Mouse (Mus musculus): ENCODE data around the gene Fam193a. TPM values are rescaled to one million over a fixed set of nuclear protein-coding genes. Genes with fewer than 3 reads are reported as not detected.

The Fam193a gene
- polyA plus RNA-seq (2011; ENCODE audit: insufficient read depth, insufficient read length, low replicate concordance, missing spikeins), result 13.0 and 23.9 TPM in 2 replicates

- WGBS, result under 1% methylated on average over 54 of the region's 64 CpGs
- TF ChIP-seq CTCF (IDR thresholded peaks at IDR 0.05; ENCODE audit: control insufficient read depth, insufficient read depth, low read length) (no peak), POLR2A (IDR thresholded peaks at IDR 0.05; ENCODE audit: borderline replicate concordance, control insufficient read depth, low read depth, low read length) (0 out of 2 replicates have a peak, but pooled peaks have one; percentile 37)
- Histone ChIP-seq H3K4me3 (replicated peaks; ENCODE audit: control insufficient read depth, low read depth, low read length) (peak within 1 kb of the TSS; percentile 94), H3K27ac (ENCODE audit: control insufficient read depth, insufficient read depth, low read depth, low read length, poor library complexity) (peak within 1 kb of the TSS; percentile 63), H3K4me1 (ENCODE audit: control insufficient read depth, insufficient read depth, low read length) (no peaks in the 10 kb centered on the region)
Measured at GRCm38 (mm10) chr5:34369341-34370021, at the start of gene Fam193a. Gene Fam193a (plus strand): TSS chr5:34369933.

GRCm38 (mm10) chr5:34321236-34321635 lies 48.5 kb upstream of the Fam193a start:
- TF ChIP-seq CTCF (IDR thresholded peaks at IDR 0.05; ENCODE audit: control insufficient read depth, insufficient read depth, low read length), result no peak
- TF ChIP-seq POLR2A (IDR thresholded peaks at IDR 0.05; ENCODE audit: borderline replicate concordance, control insufficient read depth, low read depth, low read length), result no peak
- Histone ChIP-seq H3K4me1 (ENCODE audit: control insufficient read depth, insufficient read depth, low read length) (no peaks in the 10 kb centered on the region; the same call in 1 of the 2 replicates), H3K27ac (ENCODE audit: control insufficient read depth, insufficient read depth, low read depth, low read length, poor library complexity) (no peak overlapping the region), H3K4me3 (replicated peaks; ENCODE audit: control insufficient read depth, low read depth, low read length) (no peak overlapping the region)
- WGBS, result 64% methylated on average over 4 of the region's 4 CpGs

GRCm38 (mm10) chr5:34325286-34325685 lies 44.4 kb upstream of the Fam193a start:
- Histone ChIP-seq H3K4me1 (ENCODE audit: control insufficient read depth, insufficient read depth, low read length) (no peaks in the 10 kb centered on the region; the same call in 1 of the 2 replicates), H3K27ac (ENCODE audit: control insufficient read depth, insufficient read depth, low read depth, low read length, poor library complexity) (no peak overlapping the region), H3K4me3 (replicated peaks; ENCODE audit: control insufficient read depth, low read depth, low read length) (no peak overlapping the region)
- no peak for TF ChIP-seq POLR2A (IDR thresholded peaks at IDR 0.05; ENCODE audit: borderline replicate concordance, control insufficient read depth, low read depth, low read length)
- no peak for TF ChIP-seq CTCF (IDR thresholded peaks at IDR 0.05; ENCODE audit: control insufficient read depth, insufficient read depth, low read length)

GRCm38 (mm10) chr5:34326249-34326691 lies 43.5 kb upstream of the Fam193a start:
- no peak overlapping the region for H3K27ac ChIP-seq (ENCODE audit: control insufficient read depth, insufficient read depth, low read depth, low read length, poor library complexity)
- no peaks in the 10 kb centered on the region; the same call in 1 of the 2 replicates for H3K4me1 ChIP-seq (ENCODE audit: control insufficient read depth, insufficient read depth, low read length)
- no peak overlapping the region for H3K4me3 ChIP-seq (replicated peaks; ENCODE audit: control insufficient read depth, low read depth, low read length)
- TF ChIP-seq CTCF (IDR thresholded peaks at IDR 0.05; ENCODE audit: control insufficient read depth, insufficient read depth, low read length) (no peak), POLR2A (IDR thresholded peaks at IDR 0.05; ENCODE audit: borderline replicate concordance, control insufficient read depth, low read depth, low read length) (no peak)
- WGBS, result 12% methylated on average over 4 of the region's 4 CpGs

- no peak overlapping the region for H3K4me3 ChIP-seq (replicated peaks; ENCODE audit: control insufficient read depth, low read depth, low read length)
- WGBS, result 72% methylated on average over 31 of the region's 31 CpGs
- H3K27ac ChIP-seq (ENCODE audit: control insufficient read depth, insufficient read depth, low read depth, low read length, poor library complexity), result no peak overlapping the region
- H3K4me1 ChIP-seq (ENCODE audit: control insufficient read depth, insufficient read depth, low read length), result no peaks in the 10 kb centered on the region; the same call in 1 of the 2 replicates
- TF ChIP-seq CTCF (IDR thresholded peaks at IDR 0.05; ENCODE audit: control insufficient read depth, insufficient read depth, low read length), result no peak
- TF ChIP-seq POLR2A (IDR thresholded peaks at IDR 0.05; ENCODE audit: borderline replicate concordance, control insufficient read depth, low read depth, low read length), result no peak
Measured at GRCm38 (mm10) chr5:34326875-34327576, 42.7 kb upstream of the Fam193a start.

- TF ChIP-seq POLR2A (IDR thresholded peaks at IDR 0.05; ENCODE audit: borderline replicate concordance, control insufficient read depth, low read depth, low read length) (no peak), CTCF (IDR thresholded peaks at IDR 0.05; ENCODE audit: control insufficient read depth, insufficient read depth, low read length) (no peak)
- no peaks in the 10 kb centered on the region for H3K4me1 ChIP-seq (ENCODE audit: control insufficient read depth, insufficient read depth, low read length)
- 83% methylated on average over 2 of the region's 2 CpGs for WGBS
- no peak overlapping the region for H3K4me3 ChIP-seq (replicated peaks; ENCODE audit: control insufficient read depth, low read depth, low read length)
- H3K27ac ChIP-seq (ENCODE audit: control insufficient read depth, insufficient read depth, low read depth, low read length, poor library complexity), result no peak overlapping the region
Measured at GRCm38 (mm10) chr5:34330136-34330535, 39.6 kb upstream of the Fam193a start.

GRCm38 (mm10) chr5:34334081-34334480 lies 35.7 kb upstream of the Fam193a start:
- no peak overlapping the region for H3K27ac ChIP-seq (ENCODE audit: control insufficient read depth, insufficient read depth, low read depth, low read length, poor library complexity)
- 85% methylated on average over 1 of the region's 1 CpGs for WGBS
- H3K4me1 ChIP-seq (ENCODE audit: control insufficient read depth, insufficient read depth, low read length), result no peaks in the 10 kb centered on the region; the same call in 1 of the 2 replicates
- TF ChIP-seq POLR2A (IDR thresholded peaks at IDR 0.05; ENCODE audit: borderline replicate concordance, control insufficient read depth, low read depth, low read length) (no peak), CTCF (IDR thresholded peaks at IDR 0.05; ENCODE audit: control insufficient read depth, insufficient read depth, low read length) (no peak)
- no peak overlapping the region for H3K4me3 ChIP-seq (replicated peaks; ENCODE audit: control insufficient read depth, low read depth, low read length)

GRCm38 (mm10) chr5:34335539-34336096 lies 34.1 kb upstream of the Fam193a start:
- H3K4me1 ChIP-seq (ENCODE audit: control insufficient read depth, insufficient read depth, low read length), result no peaks in the 10 kb centered on the region; the same call in 1 of the 2 replicates
- TF ChIP-seq CTCF (IDR thresholded peaks at IDR 0.05; ENCODE audit: control insufficient read depth, insufficient read depth, low read length) (no peak), POLR2A (IDR thresholded peaks at IDR 0.05; ENCODE audit: borderline replicate concordance, control insufficient read depth, low read depth, low read length) (no peak)
- peak overlapping the region; percentile 83 for H3K4me3 ChIP-seq (replicated peaks; ENCODE audit: control insufficient read depth, low read depth, low read length)
- H3K27ac ChIP-seq (ENCODE audit: control insufficient read depth, insufficient read depth, low read depth, low read length, poor library complexity), result peak overlapping the region; percentile 81
- 1% methylated on average over 21 of the region's 21 CpGs for WGBS

Data from bone marrow, adult 2 months (tissue).